ENCODE assay signal across 8 mouse cellular contexts in genomic region chr13:83715308-83715785, GRCm38 (mm10).
DNase-seq lines count a peak whose midpoint lies in the region; ATAC-seq and TF ChIP-seq lines count a peak whose summit lies in the region.
"Had no signal": no experiment of that assay in that cellular context is flagged by ENCODE, and none has a peak within 500 bp of the region (broad histone marks: within the 10 kb centered on the region; RNA-seq: fewer than 3 reads in every experiment).

No protein-coding gene starts in this region.

- no peak for TF ChIP-seq EP300 in lung, postnatal 0 days (IDR thresholded peaks at IDR 0.05)

- no peak for TF ChIP-seq CTCF in lung, postnatal 0 days (IDR thresholded peaks at IDR 0.05)

- H3K36me3 ChIP-seq in lung, postnatal 0 days (ENCODE audit: insufficient read depth, low read length), result no peaks in the 10 kb centered on the region
- H3K36me3 ChIP-seq in forebrain, embryonic 15.5 days, result no peaks in the 10 kb centered on the region
- no peaks in the 10 kb centered on the region for H3K36me3 ChIP-seq in limb, embryonic 15.5 days

- ATAC-seq in lung, postnatal 0 days, result no peak
- peak; percentile 2; the same call in 1 of the 2 replicates for ATAC-seq in forebrain, embryonic 15.5 days (replicated peaks)
- ATAC-seq in limb, embryonic 15.5 days (ENCODE audit: insufficient number of reproducible peaks, low FRiP score, low TSS enrichment, low read depth), result 0 out of 2 replicates have a peak, but pooled peaks have one; percentile 22

- no peak overlapping the region for H3K4me3 ChIP-seq in lung, postnatal 0 days (ENCODE audit: low read depth, low read length)
- peak overlapping the region; percentile 78 for H3K4me3 ChIP-seq in forebrain, embryonic 15.5 days
- H3K4me3 ChIP-seq in limb, embryonic 15.5 days, result peak overlapping the region; percentile 28
- H3K4me3 ChIP-seq: erythroblast, embryonic 14.5 days had no signal

- 5% methylated on average over 14 of the region's 14 CpGs for WGBS in lung, postnatal 0 days
- 1% methylated on average over 14 of the region's 14 CpGs for WGBS in forebrain, embryonic 15.5 days
- WGBS in limb, embryonic 15.5 days, result 3% methylated on average over 14 of the region's 14 CpGs

- peaks cover 58% of the 10 kb centered on the region for H3K27me3 ChIP-seq in lung, postnatal 0 days (replicated peaks; ENCODE audit: insufficient read depth, low read length)
- no peaks in the 10 kb centered on the region for H3K27me3 ChIP-seq in forebrain, embryonic 15.5 days
- H3K27me3 ChIP-seq in limb, embryonic 15.5 days, result peaks cover 84% of the 10 kb centered on the region

- H3K4me2 ChIP-seq in lung, postnatal 0 days (replicated peaks; ENCODE audit: low read depth, low read length), result 0 out of 2 replicates have a peak overlapping the region, but pooled peaks have one; percentile 19
- peak overlapping the region; percentile 65 for H3K4me2 ChIP-seq in forebrain, embryonic 15.5 days (replicated peaks)
- H3K4me2 ChIP-seq in limb, embryonic 15.5 days, result peak overlapping the region; percentile 45

- H3K9me3 ChIP-seq in lung, postnatal 0 days (ENCODE audit: low read length), result no peaks in the 10 kb centered on the region
- no peaks in the 10 kb centered on the region for H3K9me3 ChIP-seq in forebrain, embryonic 15.5 days
- no peaks in the 10 kb centered on the region for H3K9me3 ChIP-seq in limb, embryonic 15.5 days

- H3K9ac ChIP-seq in lung, postnatal 0 days (replicated peaks; ENCODE audit: low read depth), result no peak overlapping the region
- peak overlapping the region; percentile 100 for H3K9ac ChIP-seq in forebrain, embryonic 15.5 days (replicated peaks)
- no peak overlapping the region for H3K9ac ChIP-seq in limb, embryonic 15.5 days

- no peak overlapping the region for H3K27ac ChIP-seq in lung, postnatal 0 days (ENCODE audit: low read length)
- peak overlapping the region; percentile 100 for H3K27ac ChIP-seq in forebrain, embryonic 15.5 days (replicated peaks)
- H3K27ac ChIP-seq in limb, embryonic 15.5 days, result no peak overlapping the region

- no peak for DNase-seq in lung, postnatal 0 days (ENCODE audit: low spot score)
- DNase-seq in lung, postnatal 25 days (ENCODE audit: low spot score), result no peak
- no peak for DNase-seq in adipocyte (ENCODE audit: low spot score)
- DNase-seq in right cerebral cortex, postnatal 14 days, result no peak
- no peak for DNase-seq in natural killer cell, adult 2 months (ENCODE audit: low spot score in 2 of 2)

- no peaks in the 10 kb centered on the region for H3K4me1 ChIP-seq in lung, postnatal 0 days (ENCODE audit: insufficient read depth, low read depth, low read length)
- peaks cover 22% of the 10 kb centered on the region for H3K4me1 ChIP-seq in forebrain, embryonic 15.5 days
- H3K4me1 ChIP-seq in limb, embryonic 15.5 days, result peaks cover 10% of the 10 kb centered on the region; the same call in 1 of the 2 replicates
